In genomic region chr9:116361092-116361491, GRCm38 (mm10) we compare ENCODE assay signal across 24 mouse cellular contexts.
"Had no signal": no experiment of that assay in that cellular context is flagged by ENCODE, and none has a peak within 500 bp of the region (broad histone marks: within the 10 kb centered on the region; RNA-seq: fewer than 3 reads in every experiment).

No protein-coding gene starts in this region.

- H3K4me1 ChIP-seq: heart, embryonic 10.5 days; heart, embryonic 13.5 days; heart, embryonic 15.5 days; hindbrain, embryonic 15.5 days; intestine, embryonic 15.5 days; limb, embryonic 12.5 days had no signal

- H3K4me2 ChIP-seq: heart, embryonic 13.5 days; heart, embryonic 15.5 days; hindbrain, embryonic 13.5 days; hindbrain, embryonic 15.5 days; intestine, embryonic 15.5 days; limb, embryonic 12.5 days had no signal

- H3K9me3 ChIP-seq: heart, embryonic 10.5 days; heart, embryonic 15.5 days; hindbrain, embryonic 15.5 days; intestine, embryonic 15.5 days; limb, embryonic 10.5 days had no signal

- H3K27ac ChIP-seq: heart, embryonic 10.5 days; heart, embryonic 13.5 days; heart, embryonic 15.5 days; hindbrain, embryonic 13.5 days; hindbrain, embryonic 15.5 days; intestine, embryonic 15.5 days; layer of hippocampus, adult 2 months; left cerebral cortex, adult 2 months; limb, embryonic 10.5 days; limb, embryonic 12.5 days had no signal

- H3K9ac ChIP-seq: forebrain, postnatal 0 days; heart, embryonic 13.5 days; heart, embryonic 15.5 days; hindbrain, embryonic 13.5 days; hindbrain, embryonic 15.5 days; intestine, embryonic 15.5 days; limb, embryonic 12.5 days had no signal

- ATAC-seq: forebrain, postnatal 0 days; inflammation-experienced regulatory T-cells, adult 6 months; intestine, embryonic 15.5 days; intestine, postnatal 0 days had no signal

- DNase-seq: forebrain, postnatal 0 days; gastrocnemius, postnatal 14 days; gastrocnemius, postnatal 36 days; heart, adult 18-20 months; heart, postnatal 14 days; heart, postnatal 36 days; kidney, adult 18-20 months; kidney, adult 8-10 months; kidney, postnatal 10 days; kidney, postnatal 25 days; kidney, postnatal 4 days; liver had no signal

- H3K4me3 ChIP-seq: heart, embryonic 10.5 days; heart, embryonic 13.5 days; heart, embryonic 15.5 days; hindbrain, embryonic 13.5 days; hindbrain, embryonic 15.5 days; intestine, embryonic 15.5 days; layer of hippocampus, adult 2 months; left cerebral cortex, adult 2 months; limb, embryonic 10.5 days; limb, embryonic 12.5 days had no signal

- H3K27me3 ChIP-seq: heart, embryonic 13.5 days; heart, embryonic 15.5 days; hindbrain, embryonic 13.5 days; hindbrain, embryonic 15.5 days; intestine, embryonic 15.5 days; limb, embryonic 12.5 days had no signal

- H3K36me3 ChIP-seq: heart, embryonic 10.5 days; heart, embryonic 13.5 days; heart, embryonic 15.5 days; hindbrain, embryonic 13.5 days; hindbrain, embryonic 15.5 days; intestine, embryonic 15.5 days; limb, embryonic 10.5 days; limb, embryonic 12.5 days had no signal
